Mouse (Mus musculus) heart, adult 18-20 months (tissue): ENCODE measurements around the gene Bicdl1. TPM values are rescaled to one million over a fixed set of nuclear protein-coding genes. Genes with fewer than 3 reads are reported as not detected.

Experiments used
- DNase-seq, 2 experiments: peaks; one replicate each; pipeline ENCODE4 v3.0.0; 2021 to 2022; ENCODE audit warnings: mixed read lengths in 1 of 2
- total RNA-seq, 2 experiments: library from RNA; stranded (reverse); gene quantifications; 2 replicates each; pipeline ENCODE4 v1.2.3; 2021

The Bicdl1 gene
- total RNA-seq, 2 experiments from 2014 or later = 8.0 to 8.3 TPM

- DNase-seq = no peak
These were observed 63.5 kb downstream of the Bicdl1 start for GRCm38 (mm10) chr5:115667894-115668293.

- no peak for DNase-seq
These were observed 64.2 kb downstream of the Bicdl1 start for GRCm38 (mm10) chr5:115667210-115667609.

- no peak for DNase-seq
These were observed 64.9 kb downstream of the Bicdl1 start for GRCm38 (mm10) chr5:115666366-115667065.

GRCm38 (mm10) chr5:115662658-115663057 is 68.8 kb downstream of the Bicdl1 start:
- DNase-seq = no peak

GRCm38 (mm10) chr5:115658352-115658751 is 73.1 kb downstream of the Bicdl1 start:
- no peak for DNase-seq

GRCm38 (mm10) chr5:115657234-115657633 is 74.2 kb downstream of the Bicdl1 start:
- no peak for DNase-seq

GRCm38 (mm10) chr5:115656677-115657076 is 74.7 kb downstream of the Bicdl1 start:
- no peak for DNase-seq

GRCm38 (mm10) chr5:115653776-115654175 is 77.6 kb downstream of the Bicdl1 start:
- no peak for DNase-seq

- DNase-seq = peak; percentile 100
These were observed 78.5 kb downstream of the Bicdl1 start for GRCm38 (mm10) chr5:115652681-115653575.

GRCm38 (mm10) chr5:115651821-115652220 is 79.6 kb downstream of the Bicdl1 start:
- no peak for DNase-seq

- no peak for DNase-seq
These were observed 80.5 kb downstream of the Bicdl1 start for GRCm38 (mm10) chr5:115650885-115651284.

GRCm38 (mm10) chr5:115649699-115650098 is 81.7 kb downstream of the Bicdl1 start:
- DNase-seq = no peak

GRCm38 (mm10) chr5:115648876-115649275 is 82.5 kb downstream of the Bicdl1 start:
- no peak for DNase-seq

- DNase-seq = no peak
These were observed 87.2 kb downstream of the Bicdl1 start for GRCm38 (mm10) chr5:115644192-115644591.

- DNase-seq = peak in 1 of 2 experiments; percentile 63
These were observed 95.9 kb downstream of the Bicdl1 start for GRCm38 (mm10) chr5:115635536-115635935.

GRCm38 (mm10) chr5:115634046-115634445 is 97.4 kb downstream of the Bicdl1 start:
- no peak for DNase-seq

GRCm38 (mm10) chr5:115633060-115633459 is 98.4 kb downstream of the Bicdl1 start:
- DNase-seq = no peak

- DNase-seq = peak; percentile 29 to 43
These were observed 99.1 kb downstream of the Bicdl1 start for GRCm38 (mm10) chr5:115632358-115632714.

- DNase-seq = peak; percentile 93 to 98
These were observed 99.7 kb downstream of the Bicdl1 start, which contains the start of gene Rab35 for GRCm38 (mm10) chr5:115631505-115632357. TSS of gene Rab35 (plus strand) at chr5:115631908.

GRCm38 (mm10) chr5:115630291-115630690 is 101.1 kb downstream of the Bicdl1 start:
- DNase-seq = no peak

GRCm38 (mm10) chr5:115629672-115630071 is 101.7 kb downstream of the Bicdl1 start:
- DNase-seq = no peak

GRCm38 (mm10) chr5:115628083-115628482 is 103.3 kb downstream of the Bicdl1 start:
- DNase-seq = no peak
